Mouse (Mus musculus) E14TG2a.4 (cell line): ENCODE data around the gene Ccdc106.

Source experiments
- CTCF ChIP-seq: conservative IDR thresholded peaks from 2 replicates; pipeline ENCODE4 v1.5.1; 2014; ENCODE audit warnings: low read length
- NANOG ChIP-seq: IDR thresholded peaks from 2 replicates; pipeline ENCODE4 v1.6.1; 2014; ENCODE audit warnings: borderline replicate concordance, low read length, mixed read lengths

- TF ChIP-seq CTCF (no peak), NANOG (no peak)
Measured at GRCm38 (mm10) chr7:4995268-4996002, 24.9 kb upstream of the Ccdc106 start.
